Mouse (Mus musculus) liver, adult 2 months (tissue): ENCODE results near the gene Lrp6. TPM values are rescaled to one million over a fixed set of nuclear protein-coding genes. Genes with fewer than 3 reads are reported as not detected.

Experiments used
- DNase-seq: peaks from one replicate; pipeline ENCODE4 v3.0.0-alpha.2; 2011; ENCODE audit warnings: low read depth, low spot score; ENCODE audit errors: extremely low read depth
- H3K27ac ChIP-seq: fragments of 200-500 bp; replicated peaks from 2 replicates; pipeline ENCODE4 v1.5.1; 2012; ENCODE audit warnings: low read depth, mild to moderate bottlenecking, control low read depth, inconsistent platforms, low read length; ENCODE audit not compliant: insufficient read depth
- H3K27me3 ChIP-seq: fragments of 200-500 bp; 2 replicates; pipeline ENCODE4 v1.6.1; 2012; ENCODE audit warnings: mild to moderate bottlenecking, moderate library complexity, low read length, inconsistent platforms; ENCODE audit not compliant: control insufficient read depth, insufficient read depth
- H3K36me3 ChIP-seq: fragments of 200-500 bp; 2 replicates; pipeline ENCODE4 v1.6.1; 2012; ENCODE audit warnings: low read length, inconsistent platforms; ENCODE audit not compliant: control insufficient read depth, insufficient read depth
- H3K4me1 ChIP-seq: fragments of 200-500 bp; 2 replicates; pipeline ENCODE4 v1.6.1; 2011; ENCODE audit warnings: low read length; ENCODE audit not compliant: control insufficient read depth, insufficient read depth
- H3K4me3 ChIP-seq: fragments of 200-500 bp; 2 replicates; pipeline ENCODE4 v1.5.1; 2011; ENCODE audit warnings: low read depth, mild to moderate bottlenecking, control low read depth, low read length, moderate library complexity; ENCODE audit not compliant: insufficient read depth
- H3K79me2 ChIP-seq: fragments of 200-500 bp; 2 replicates; pipeline ENCODE4 v1.6.1; 2012; ENCODE audit warnings: inconsistent platforms, mild to moderate bottlenecking, low read length, moderate library complexity; ENCODE audit not compliant: control insufficient read depth, insufficient read depth
- H3K9ac ChIP-seq: fragments of 200-500 bp; 2 replicates; pipeline ENCODE4 v1.6.1; 2012; ENCODE audit warnings: low read depth, mild to moderate bottlenecking, control low read depth, inconsistent platforms, low read length
- CTCF ChIP-seq: fragments of 200-500 bp; IDR thresholded peaks from 2 replicates; pipeline ENCODE4 v1.5.1; 2011; ENCODE audit warnings: low read depth, low read length, control low read depth
- POLR2A ChIP-seq: fragments of 200-500 bp; IDR thresholded peaks from 2 replicates; pipeline ENCODE4 v1.6.1; 2011; ENCODE audit warnings: low read length, control low read depth; ENCODE audit not compliant: insufficient read depth; ENCODE audit errors: extremely low read depth
- WGBS: fragments of 180-500 bp; shearing (Covaris S2); methylation state at CpG from one replicate; pipeline ENCODE4 v1.1.7; 2018; 5-methylcytosine and 5-hydroxymethylcytosine counted together
- polyA plus RNA-seq: library from polyadenylated mRNA; depleted of rRNA; stranded (reverse); fragments of >200 nt; gene quantifications from 2 replicates; pipeline ENCODE4 v1.2.3, GENCODE M21; 2012; rRNA removed
- total RNA-seq: library from RNA; depleted of rRNA; stranded (reverse); fragments of >200 nt; gene quantifications from 2 replicates; pipeline ENCODE4 v1.2.3, GENCODE M21; 2014; rRNA removed

The Lrp6 gene
- total and polyA plus RNA-seq, 2 experiments: 15.0 to 48.2 TPM

GRCm38 (mm10) chr6:134413706-134414531 lies 152.8 kb downstream of the Lrp6 start:
- no peak overlapping the region for H3K9ac ChIP-seq
- TF ChIP-seq POLR2A: no peak
- no peak for TF ChIP-seq CTCF
- DNase-seq: peak; percentile 34
- 37% methylated on average over 18 of the region's 18 CpGs for WGBS
- no peak overlapping the region for H3K4me3 ChIP-seq
- no peak overlapping the region for H3K27ac ChIP-seq
- 0 out of 2 replicates have a peak, but pooled peaks cover 5% of the 10 kb centered on the region for H3K27me3 ChIP-seq
- no peaks in the 10 kb centered on the region for H3K36me3 ChIP-seq
- no peaks in the 10 kb centered on the region for H3K79me2 ChIP-seq
- no peaks in the 10 kb centered on the region for H3K4me1 ChIP-seq

GRCm38 (mm10) chr6:134407226-134407625 lies 159.5 kb downstream of the Lrp6 start:
- TF ChIP-seq CTCF (no peak), POLR2A (no peak)
- H3K4me3 ChIP-seq: no peak overlapping the region
- no peak overlapping the region for H3K27ac ChIP-seq
- H3K9ac ChIP-seq: no peak overlapping the region
- no peaks in the 10 kb centered on the region for H3K79me2 ChIP-seq
- H3K4me1 ChIP-seq: no peaks in the 10 kb centered on the region
- H3K36me3 ChIP-seq: no peaks in the 10 kb centered on the region
- DNase-seq: no peak
- WGBS: 64% methylated on average over 5 of the region's 5 CpGs
- peaks cover 2% of the 10 kb centered on the region; the same call in 1 of the 2 replicates for H3K27me3 ChIP-seq

DNA sequence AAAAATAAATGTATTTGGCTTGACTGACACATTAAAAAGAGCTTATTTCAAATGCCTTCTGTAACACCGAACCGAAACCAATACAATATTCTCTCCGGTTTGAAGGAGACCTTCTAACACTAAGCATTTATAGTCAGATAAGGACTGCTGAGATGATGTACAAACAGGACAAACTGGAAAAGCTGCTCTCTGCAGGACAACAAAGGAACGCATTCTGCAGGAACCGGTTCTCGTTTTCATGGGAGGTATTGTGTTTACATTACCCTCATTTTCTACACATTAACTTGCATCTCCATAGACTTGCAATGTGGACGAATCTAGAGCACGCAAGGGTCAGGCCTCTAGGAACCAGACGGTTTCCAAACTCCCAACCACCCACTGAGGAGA lies 163.1 kb downstream of the Lrp6 start:
- Histone ChIP-seq H3K27ac (no peak overlapping the region), H3K9ac (no peak overlapping the region), H3K79me2 (no peaks in the 10 kb centered on the region), H3K36me3 (no peaks in the 10 kb centered on the region), H3K4me1 (no peaks in the 10 kb centered on the region), H3K4me3 (no peak overlapping the region), H3K27me3 (peaks cover 2% of the 10 kb centered on the region; the same call in 1 of the 2 replicates)
- DNase-seq: no peak
- TF ChIP-seq CTCF (no peak), POLR2A (no peak)
- WGBS: 62% methylated on average over 9 of the region's 9 CpGs

- Histone ChIP-seq H3K79me2 (no peaks in the 10 kb centered on the region), H3K4me3 (no peak overlapping the region), H3K9ac (no peak overlapping the region), H3K27me3 (peaks cover 2% of the 10 kb centered on the region; the same call in 1 of the 2 replicates), H3K4me1 (no peaks in the 10 kb centered on the region), H3K36me3 (no peaks in the 10 kb centered on the region), H3K27ac (no peak overlapping the region)
- peak; percentile 49 for DNase-seq
- TF ChIP-seq POLR2A (no peak), CTCF (peak; percentile 70)
- 42% methylated on average over 16 of the region's 16 CpGs for WGBS
These were observed 163.7 kb downstream of the Lrp6 start for GRCm38 (mm10) chr6:134402914-134403683.

Other genes with a start within 250 kb of the Lrp6 start
- gene Bcl2l14, start 170.6 kb downstream of the Lrp6 start, total RNA-seq: 0.37 and 0.54 TPM in 2 replicates
- 0.14 TPM in 1 of 2 replicates, not detected in the other for gene Bcl2l14, start 170.6 kb downstream of the Lrp6 start, polyA plus RNA-seq
- 1.0 TPM in 2 replicates for gene Mansc1, start 65.5 kb upstream of the Lrp6 start, total RNA-seq
- gene Mansc1, start 65.5 kb upstream of the Lrp6 start, polyA plus RNA-seq: 0.70 and 0.83 TPM in 2 replicates
- gene Borcs5, start 72.5 kb upstream of the Lrp6 start, total RNA-seq: 5.7 and 6.6 TPM in 2 replicates
- gene Borcs5, start 72.5 kb upstream of the Lrp6 start, polyA plus RNA-seq: 11.5 and 12.4 TPM in 2 replicates
- 19.7 and 21.1 TPM in 2 replicates for gene Dusp16, start 225.7 kb upstream of the Lrp6 start, total RNA-seq
- 17.4 and 20.0 TPM in 2 replicates for gene Dusp16, start 225.7 kb upstream of the Lrp6 start, polyA plus RNA-seq